Mouse (Mus musculus): ENCODE results near the gene Knstrn. TPM values are rescaled to one million over a fixed set of nuclear protein-coding genes. Genes with fewer than 3 reads are reported as not detected.

Knstrn gene
- polyA plus RNA-seq, 1 experiment from 2014 or later, result 149 TPM

GRCm38 (mm10) chr2:118841186-118841585 is 27.4 kb downstream of the Knstrn start:
- H3K4me3 ChIP-seq, result no peak overlapping the region
- H3K27me3 ChIP-seq (replicated peaks; ENCODE audit: low read depth, poor library complexity, severe bottlenecking), result no peaks in the 10 kb centered on the region
- WGBS, result 78% methylated on average over 5 of the region's 5 CpGs
- H3K9me3 ChIP-seq, result no peaks in the 10 kb centered on the region
- no peak for DNase-seq (ENCODE audit: low spot score)
- peaks cover 5% of the 10 kb centered on the region; the same call in 1 of the 2 replicates for H3K4me1 ChIP-seq
- no peak overlapping the region for H3K27ac ChIP-seq (replicated peaks)
- H3K36me3 ChIP-seq (replicated peaks), result peaks cover 3% of the 10 kb centered on the region

- DNase-seq (ENCODE audit: low spot score), result no peak
- H3K9me3 ChIP-seq, result no peaks in the 10 kb centered on the region
- no peak overlapping the region for H3K27ac ChIP-seq (replicated peaks)
- H3K4me3 ChIP-seq, result no peak overlapping the region
- H3K4me1 ChIP-seq, result peaks cover 6% of the 10 kb centered on the region; the same call in 1 of the 2 replicates
- 92% methylated on average over 4 of the region's 4 CpGs for WGBS
- H3K27me3 ChIP-seq (replicated peaks; ENCODE audit: low read depth, poor library complexity, severe bottlenecking), result no peaks in the 10 kb centered on the region
- H3K36me3 ChIP-seq (replicated peaks), result no peaks in the 10 kb centered on the region; the same call in 1 of the 2 replicates
Measured at GRCm38 (mm10) chr2:118841774-118842173, 28.0 kb downstream of the Knstrn start.

- Histone ChIP-seq H3K36me3 (replicated peaks) (no peaks in the 10 kb centered on the region), H3K27ac (replicated peaks) (no peak overlapping the region), H3K4me1 (peaks cover 3% of the 10 kb centered on the region; the same call in 1 of the 2 replicates), H3K4me3 (no peak overlapping the region), H3K9me3 (no peaks in the 10 kb centered on the region), H3K27me3 (replicated peaks; ENCODE audit: low read depth, poor library complexity, severe bottlenecking) (no peaks in the 10 kb centered on the region)
- WGBS, result 82% methylated on average over 3 of the region's 3 CpGs
- DNase-seq (ENCODE audit: low spot score), result no peak
Measured at GRCm38 (mm10) chr2:118844427-118844826, 30.6 kb downstream of the Knstrn start.

- 61% methylated on average over 7 of the region's 7 CpGs for WGBS
- Histone ChIP-seq H3K27me3 (replicated peaks; ENCODE audit: low read depth, poor library complexity, severe bottlenecking) (no peaks in the 10 kb centered on the region), H3K4me3 (no peak overlapping the region), H3K27ac (replicated peaks) (no peak overlapping the region), H3K4me1 (peaks cover 3% of the 10 kb centered on the region; the same call in 1 of the 2 replicates), H3K9me3 (no peaks in the 10 kb centered on the region), H3K36me3 (replicated peaks) (no peaks in the 10 kb centered on the region)
- DNase-seq (ENCODE audit: low spot score), result no peak
Measured at GRCm38 (mm10) chr2:118846246-118846645, 32.4 kb downstream of the Knstrn start.

GRCm38 (mm10) chr2:118851756-118852155 is 38.0 kb downstream of the Knstrn start:
- H3K9me3 ChIP-seq, result no peaks in the 10 kb centered on the region
- H3K4me3 ChIP-seq, result no peak overlapping the region
- no peak overlapping the region for H3K27ac ChIP-seq (replicated peaks)
- no peaks in the 10 kb centered on the region for H3K36me3 ChIP-seq (replicated peaks)
- DNase-seq (ENCODE audit: low spot score), result peak; percentile 32
- WGBS, result 22% methylated on average over 3 of the region's 3 CpGs
- no peaks in the 10 kb centered on the region for H3K27me3 ChIP-seq (replicated peaks; ENCODE audit: low read depth, poor library complexity, severe bottlenecking)
- H3K4me1 ChIP-seq, result peaks cover 8% of the 10 kb centered on the region; the same call in 1 of the 2 replicates

GRCm38 (mm10) chr2:118861454-118862339 is 47.9 kb downstream of the Knstrn start, which contains the start of gene Ivd:
TSS of gene Ivd (plus strand) at chr2:118861954.
- Histone ChIP-seq H3K27ac (replicated peaks) (peak within 1 kb of the TSS; percentile 81), H3K4me3 (peak within 1 kb of the TSS; percentile 61), H3K27me3 (replicated peaks; ENCODE audit: low read depth, poor library complexity, severe bottlenecking) (no peaks in the 10 kb centered on the region), H3K36me3 (replicated peaks) (peaks cover 26% of the 10 kb centered on the region), H3K4me1 (peaks cover 21% of the 10 kb centered on the region), H3K9me3 (no peaks in the 10 kb centered on the region)
- DNase-seq (ENCODE audit: low spot score), result peak; percentile 94
- WGBS, result under 1% methylated on average over 34 of the region's 34 CpGs

GRCm38 (mm10) chr2:118862340-118862675 is 48.5 kb downstream of the Knstrn start:
- Histone ChIP-seq H3K4me3 (peak overlapping the region; percentile 61), H3K27ac (replicated peaks) (peak overlapping the region; percentile 81), H3K4me1 (peaks cover 21% of the 10 kb centered on the region), H3K27me3 (replicated peaks; ENCODE audit: low read depth, poor library complexity, severe bottlenecking) (no peaks in the 10 kb centered on the region), H3K36me3 (replicated peaks) (peaks cover 26% of the 10 kb centered on the region), H3K9me3 (no peaks in the 10 kb centered on the region)
- 39% methylated on average over 3 of the region's 3 CpGs for WGBS
- no peak for DNase-seq (ENCODE audit: low spot score)

GRCm38 (mm10) chr2:118870601-118871000 is 56.8 kb downstream of the Knstrn start:
- Histone ChIP-seq H3K9me3 (no peaks in the 10 kb centered on the region), H3K27ac (replicated peaks) (no peak overlapping the region), H3K4me1 (no peaks in the 10 kb centered on the region), H3K4me3 (no peak overlapping the region), H3K27me3 (replicated peaks; ENCODE audit: low read depth, poor library complexity, severe bottlenecking) (no peaks in the 10 kb centered on the region), H3K36me3 (replicated peaks) (peaks cover 78% of the 10 kb centered on the region)
- WGBS, result 93% methylated on average over 3 of the region's 3 CpGs
- no peak for DNase-seq (ENCODE audit: low spot score)

- no peaks in the 10 kb centered on the region for H3K4me1 ChIP-seq
- 80% methylated on average over 1 of the region's 1 CpGs for WGBS
- no peaks in the 10 kb centered on the region for H3K9me3 ChIP-seq
- DNase-seq (ENCODE audit: low spot score), result no peak
- H3K36me3 ChIP-seq (replicated peaks), result peaks cover 78% of the 10 kb centered on the region
- no peaks in the 10 kb centered on the region for H3K27me3 ChIP-seq (replicated peaks; ENCODE audit: low read depth, poor library complexity, severe bottlenecking)
- no peak overlapping the region for H3K4me3 ChIP-seq
- H3K27ac ChIP-seq (replicated peaks), result no peak overlapping the region
Measured at GRCm38 (mm10) chr2:118871032-118871431, 57.2 kb downstream of the Knstrn start.

- Histone ChIP-seq H3K4me1 (no peaks in the 10 kb centered on the region), H3K27me3 (replicated peaks; ENCODE audit: low read depth, poor library complexity, severe bottlenecking) (no peaks in the 10 kb centered on the region), H3K27ac (replicated peaks) (no peak overlapping the region), H3K9me3 (no peaks in the 10 kb centered on the region), H3K4me3 (no peak overlapping the region), H3K36me3 (replicated peaks) (peaks cover 94% of the 10 kb centered on the region)
- WGBS, result 92% methylated on average over 5 of the region's 5 CpGs
- no peak for DNase-seq (ENCODE audit: low spot score)
Measured at GRCm38 (mm10) chr2:118873018-118873417, 59.2 kb downstream of the Knstrn start.

- DNase-seq (ENCODE audit: low spot score), result no peak
- Histone ChIP-seq H3K27ac (replicated peaks) (no peak overlapping the region), H3K36me3 (replicated peaks) (peaks cover 99% of the 10 kb centered on the region), H3K4me3 (no peak overlapping the region), H3K4me1 (no peaks in the 10 kb centered on the region), H3K27me3 (replicated peaks; ENCODE audit: low read depth, poor library complexity, severe bottlenecking) (no peaks in the 10 kb centered on the region), H3K9me3 (no peaks in the 10 kb centered on the region)
- 90% methylated on average over 6 of the region's 6 CpGs for WGBS
Measured at GRCm38 (mm10) chr2:118873890-118874430, 60.2 kb downstream of the Knstrn start.

- H3K27ac ChIP-seq (replicated peaks), result no peak overlapping the region
- peaks cover 92% of the 10 kb centered on the region for H3K36me3 ChIP-seq (replicated peaks)
- no peak for DNase-seq (ENCODE audit: low spot score)
- no peaks in the 10 kb centered on the region for H3K27me3 ChIP-seq (replicated peaks; ENCODE audit: low read depth, poor library complexity, severe bottlenecking)
- H3K4me1 ChIP-seq, result no peaks in the 10 kb centered on the region
- 91% methylated on average over 8 of the region's 8 CpGs for WGBS
- H3K4me3 ChIP-seq, result no peak overlapping the region
- no peaks in the 10 kb centered on the region for H3K9me3 ChIP-seq
Measured at GRCm38 (mm10) chr2:118875316-118875715, 61.5 kb downstream of the Knstrn start.

- Histone ChIP-seq H3K9me3 (no peaks in the 10 kb centered on the region), H3K27ac (replicated peaks) (no peak overlapping the region), H3K4me1 (no peaks in the 10 kb centered on the region), H3K4me3 (no peak overlapping the region), H3K36me3 (replicated peaks) (peaks cover 91% of the 10 kb centered on the region), H3K27me3 (replicated peaks; ENCODE audit: low read depth, poor library complexity, severe bottlenecking) (no peaks in the 10 kb centered on the region)
- no peak for DNase-seq (ENCODE audit: low spot score)
- 93% methylated on average over 9 of the region's 9 CpGs for WGBS
Measured at GRCm38 (mm10) chr2:118876453-118876852, 62.6 kb downstream of the Knstrn start.
